Mouse (Mus musculus) embryonic facial prominence, embryonic 14.5 days (tissue): Measurements from ENCODE around the gene Tmem237. TPM values are rescaled to one million over a fixed set of nuclear protein-coding genes. Genes with fewer than 3 reads are reported as not detected.
A peak's percentile ranks its signal among the peaks of the same experiment; 100 is the strongest.

Source experiments
- ATAC-seq: fragments of 200-750 bp; cut with Nextera tagmentation; 2 replicates; pipeline ENCODE4 v1.8.0; 2017; ENCODE audit warnings: low read depth, moderate number of reproducible peaks, moderate TSS enrichment
- DNase-seq: peaks from one replicate; pipeline ENCODE4 v3.0.0-alpha.2; 2015; ENCODE audit warnings: low spot score
- H3K27ac ChIP-seq: fragments of 300-500 bp; sonication (generic); replicated peaks from 2 replicates; pipeline ENCODE4 v1.5.1; 2014; ENCODE audit warnings: low read depth, mild to moderate bottlenecking, low read length, moderate library complexity
- H3K27me3 ChIP-seq: fragments of 300-500 bp; sonication (generic); replicated peaks from 2 replicates; pipeline ENCODE4 v1.6.1; 2014; ENCODE audit warnings: low read length; ENCODE audit not compliant: control insufficient read depth, insufficient read depth
- H3K36me3 ChIP-seq: fragments of 300-500 bp; sonication (generic); 2 replicates; pipeline ENCODE4 v1.6.1; 2014; ENCODE audit warnings: low read length, mixed read lengths; ENCODE audit not compliant: control insufficient read depth, insufficient read depth
- H3K4me1 ChIP-seq: fragments of 300-500 bp; sonication (generic); 2 replicates; pipeline ENCODE4 v1.6.1; 2014; ENCODE audit warnings: antibody characterized with exemption, low read length; ENCODE audit not compliant: control insufficient read depth, insufficient read depth
- H3K4me2 ChIP-seq: fragments of 300-500 bp; sonication (generic); 2 replicates; pipeline ENCODE4 v1.6.1; 2014; ENCODE audit warnings: low read depth, mild to moderate bottlenecking, low read length, moderate library complexity, mixed read lengths
- H3K4me3 ChIP-seq: fragments of 300-500 bp; sonication (generic); 2 replicates; pipeline ENCODE4 v1.5.1; 2014; ENCODE audit warnings: low read depth, mild to moderate bottlenecking, low read length
- H3K9ac ChIP-seq: fragments of 300-500 bp; sonication (generic); 2 replicates; pipeline ENCODE4 v1.6.1; 2014; ENCODE audit warnings: low read depth, mild to moderate bottlenecking, low read length, moderate library complexity, mixed read lengths
- H3K9me3 ChIP-seq: fragments of 300-500 bp; sonication (generic); 2 replicates; pipeline ENCODE4 v1.6.1; 2016; ENCODE audit warnings: low read length; ENCODE audit not compliant: control insufficient read depth
- WGBS: fragments of 180-500 bp; shearing (Covaris S2); extraction: QIAGEN DNeasy Blood & Tissue Kit; methylation state at CpG from one replicate; pipeline ENCODE4 v1.1.7; 2014; 5-methylcytosine and 5-hydroxymethylcytosine counted together
- polyA plus RNA-seq: library from polyadenylated mRNA; unstranded; fragments of >200 nt; fragmentation: Nextera tagmentation; extraction: Ambion mirVana; gene quantifications from 2 replicates; pipeline ENCODE4 v1.2.1, GENCODE M21; 2014

The Tmem237 gene
- polyA plus RNA-seq, 1 experiment from 2014 or later, result 29.9 TPM

GRCm38 (mm10) chr1:59161396-59161795 lies 41.2 kb upstream of the Tmem237 start:
- H3K4me1 ChIP-seq, result no peaks in the 10 kb centered on the region
- H3K4me3 ChIP-seq, result no peak overlapping the region
- no peaks in the 10 kb centered on the region for H3K9me3 ChIP-seq
- no peak overlapping the region for H3K9ac ChIP-seq
- WGBS, result 77% methylated on average over 6 of the region's 6 CpGs
- no peaks in the 10 kb centered on the region for H3K27me3 ChIP-seq
- no peak overlapping the region for H3K27ac ChIP-seq
- ATAC-seq (no peak), DNase-seq (no peak)
- H3K4me2 ChIP-seq, result no peak overlapping the region
- peaks cover 18% of the 10 kb centered on the region; the same call in 1 of the 2 replicates for H3K36me3 ChIP-seq

- Histone ChIP-seq H3K4me1 (no peaks in the 10 kb centered on the region), H3K9ac (no peak overlapping the region), H3K27me3 (no peaks in the 10 kb centered on the region), H3K4me3 (no peak overlapping the region), H3K4me2 (no peak overlapping the region), H3K9me3 (no peaks in the 10 kb centered on the region), H3K27ac (no peak overlapping the region), H3K36me3 (peaks cover 13% of the 10 kb centered on the region; the same call in 1 of the 2 replicates)
- ATAC-seq (no peak), DNase-seq (no peak)
- WGBS, result 82% methylated on average over 6 of the region's 6 CpGs
Observed at GRCm38 (mm10) chr1:59160871-59161270, 40.7 kb upstream of the Tmem237 start.

GRCm38 (mm10) chr1:59159136-59159535 lies 38.9 kb upstream of the Tmem237 start:
- H3K9me3 ChIP-seq, result no peaks in the 10 kb centered on the region
- DNase-seq (no peak), ATAC-seq (no peak)
- no peak overlapping the region for H3K4me2 ChIP-seq
- no peaks in the 10 kb centered on the region for H3K27me3 ChIP-seq
- 91% methylated on average over 3 of the region's 3 CpGs for WGBS
- no peak overlapping the region for H3K4me3 ChIP-seq
- no peak overlapping the region for H3K9ac ChIP-seq
- no peaks in the 10 kb centered on the region for H3K4me1 ChIP-seq
- H3K36me3 ChIP-seq, result peaks cover 7% of the 10 kb centered on the region; the same call in 1 of the 2 replicates
- H3K27ac ChIP-seq, result no peak overlapping the region

GRCm38 (mm10) chr1:59158498-59158897 lies 38.3 kb upstream of the Tmem237 start:
- Histone ChIP-seq H3K4me2 (no peak overlapping the region), H3K9ac (no peak overlapping the region), H3K9me3 (no peaks in the 10 kb centered on the region), H3K27me3 (no peaks in the 10 kb centered on the region), H3K27ac (no peak overlapping the region), H3K36me3 (peaks cover 7% of the 10 kb centered on the region; the same call in 1 of the 2 replicates), H3K4me3 (no peak overlapping the region), H3K4me1 (no peaks in the 10 kb centered on the region)
- ATAC-seq (no peak), DNase-seq (no peak)
- 80% methylated on average over 7 of the region's 7 CpGs for WGBS

- no peak for ATAC-seq
Observed at GRCm38 (mm10) chr1:59157846-59158245, 37.6 kb upstream of the Tmem237 start.

GRCm38 (mm10) chr1:59152346-59152745 lies 32.1 kb upstream of the Tmem237 start:
- H3K4me3 ChIP-seq, result no peak overlapping the region
- no peak overlapping the region for H3K27ac ChIP-seq
- no peaks in the 10 kb centered on the region for H3K9me3 ChIP-seq
- no peaks in the 10 kb centered on the region for H3K27me3 ChIP-seq
- DNase-seq (no peak), ATAC-seq (no peak)
- WGBS, result 70% methylated on average over 4 of the region's 4 CpGs
- no peak overlapping the region for H3K4me2 ChIP-seq
- H3K36me3 ChIP-seq, result no peaks in the 10 kb centered on the region
- H3K4me1 ChIP-seq, result no peaks in the 10 kb centered on the region
- no peak overlapping the region for H3K9ac ChIP-seq

More at GRCm38 (mm10) chr1:59157846-59158245, 37.6 kb upstream of the Tmem237 start:
- H3K36me3 ChIP-seq, result peaks cover under 1% of the 10 kb centered on the region; the same call in 1 of the 2 replicates
- 80% methylated on average over 4 of the region's 4 CpGs for WGBS
- H3K9ac ChIP-seq, result no peak overlapping the region
- no peak for DNase-seq
- H3K4me1 ChIP-seq, result no peaks in the 10 kb centered on the region
- no peaks in the 10 kb centered on the region for H3K27me3 ChIP-seq
- H3K27ac ChIP-seq, result no peak overlapping the region
- H3K9me3 ChIP-seq, result no peaks in the 10 kb centered on the region
- H3K4me2 ChIP-seq, result no peak overlapping the region
- no peak overlapping the region for H3K4me3 ChIP-seq

- no peaks in the 10 kb centered on the region for H3K36me3 ChIP-seq
- H3K27ac ChIP-seq, result no peak overlapping the region
- H3K4me2 ChIP-seq, result no peak overlapping the region
- no peaks in the 10 kb centered on the region for H3K9me3 ChIP-seq
- no peak overlapping the region for H3K9ac ChIP-seq
- ATAC-seq, result no peak
- no peak overlapping the region for H3K4me3 ChIP-seq
- no peaks in the 10 kb centered on the region for H3K27me3 ChIP-seq
- WGBS, result 72% methylated on average over 5 of the region's 5 CpGs
- H3K4me1 ChIP-seq, result no peaks in the 10 kb centered on the region
- no peak for DNase-seq
Observed at GRCm38 (mm10) chr1:59150542-59150941, 30.3 kb upstream of the Tmem237 start.

- no peak for ATAC-seq
- 71% methylated on average over 10 of the region's 10 CpGs for WGBS
- DNase-seq, result no peak
Observed at GRCm38 (mm10) chr1:59144543-59144942, 24.3 kb upstream of the Tmem237 start.

GRCm38 (mm10) chr1:59142809-59143208 lies 22.6 kb upstream of the Tmem237 start:
- Histone ChIP-seq H3K4me1 (no peaks in the 10 kb centered on the region), H3K27me3 (no peaks in the 10 kb centered on the region), H3K4me3 (no peak overlapping the region), H3K9me3 (no peaks in the 10 kb centered on the region), H3K27ac (no peak overlapping the region), H3K36me3 (no peaks in the 10 kb centered on the region), H3K9ac (no peak overlapping the region), H3K4me2 (no peak overlapping the region)
- DNase-seq (peak; percentile 56), ATAC-seq (no peak)

More at GRCm38 (mm10) chr1:59144543-59144942, 24.3 kb upstream of the Tmem237 start:
- no peak overlapping the region for H3K4me2 ChIP-seq
- H3K27me3 ChIP-seq, result no peaks in the 10 kb centered on the region
- H3K9me3 ChIP-seq, result no peaks in the 10 kb centered on the region
- no peak overlapping the region for H3K4me3 ChIP-seq
- H3K9ac ChIP-seq, result no peak overlapping the region
- no peak overlapping the region for H3K27ac ChIP-seq
- no peaks in the 10 kb centered on the region for H3K4me1 ChIP-seq
- H3K36me3 ChIP-seq, result no peaks in the 10 kb centered on the region
